Mouse (Mus musculus) neutrophil, adult 59 days (primary cell): ENCODE results near the gene Gm21258. TPM values are rescaled to one million over a fixed set of nuclear protein-coding genes. Genes with fewer than 3 reads are reported as not detected.

Experiments used
- total RNA-seq, 2 experiments: library from RNA; stranded (reverse); gene quantifications; 1 replicate in 1 of 2; 2 replicates in 1 of 2; pipeline ENCODE4 v1.2.4; 2023

Gm21258 gene
- total RNA-seq: not detected

DNA sequence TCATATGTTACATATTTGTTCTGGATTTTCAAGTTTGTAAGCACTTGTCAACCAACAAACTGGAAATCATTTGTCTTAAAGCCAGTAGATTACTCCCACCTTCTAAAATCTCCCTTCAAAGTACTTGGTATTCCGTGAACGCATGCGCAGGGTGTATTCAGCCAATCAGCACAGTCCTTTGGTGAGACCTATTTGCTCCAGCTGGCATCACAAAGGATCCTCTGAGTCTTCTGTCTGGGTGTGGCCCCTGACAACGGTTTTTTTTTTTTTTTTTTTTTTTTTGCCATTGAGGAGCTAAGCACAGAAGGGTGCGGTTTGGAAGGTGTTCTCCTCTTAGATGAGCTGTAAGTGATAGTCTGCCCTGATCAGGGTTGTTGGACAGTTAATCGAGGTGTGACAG lies at the start of gene Gm21258:
Gene Gm21258, plus strand, starts transcription at position 301 of the 400 bp plus-strand sequence.

